Mouse (Mus musculus): ENCODE measurements around the gene Hsph1. TPM values are rescaled to one million over a fixed set of nuclear protein-coding genes. Genes with fewer than 3 reads are reported as not detected.

Gene Hsph1
- total RNA-seq, 2 experiments from 2014 or later, result 14.5 to 29.5 TPM

DNA sequence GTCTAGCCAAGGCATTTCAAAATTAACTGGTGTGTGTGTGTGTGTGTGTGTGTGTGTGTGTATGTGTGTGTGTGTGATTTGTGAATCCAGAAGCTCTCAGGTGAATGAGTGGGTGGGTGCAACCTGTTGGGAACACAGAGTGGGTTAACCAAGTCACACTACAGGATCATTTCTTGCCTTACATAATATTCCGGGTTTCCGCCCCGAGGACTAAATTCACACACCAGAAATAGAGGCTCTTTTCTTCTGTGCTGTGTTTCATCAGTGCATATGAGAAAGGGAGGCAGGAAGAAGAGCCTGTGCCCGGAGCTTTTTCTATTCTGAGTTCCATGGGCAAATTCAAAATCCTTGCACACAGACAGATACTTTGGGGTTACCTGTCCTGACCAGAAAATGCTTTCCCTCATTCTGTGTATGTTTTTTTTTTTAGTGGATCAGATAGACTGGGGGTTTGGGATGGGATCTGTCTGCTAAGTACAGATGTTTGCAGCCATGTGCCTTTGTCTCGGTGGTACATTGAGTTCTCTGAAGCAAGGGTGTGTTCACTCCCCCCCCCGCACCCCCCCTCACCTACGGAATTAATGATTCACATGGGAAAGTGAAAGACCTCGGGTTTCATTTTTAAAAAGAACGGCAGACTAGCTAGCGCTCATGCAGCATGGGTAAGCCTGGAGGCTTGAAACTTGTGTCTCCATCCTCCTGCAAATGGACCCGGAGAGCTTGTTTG lies 6.8 kb upstream of the Hsph1 start:
- no peak for ATAC-seq (ENCODE audit: poor library complexity, severe bottlenecking)

DNA sequence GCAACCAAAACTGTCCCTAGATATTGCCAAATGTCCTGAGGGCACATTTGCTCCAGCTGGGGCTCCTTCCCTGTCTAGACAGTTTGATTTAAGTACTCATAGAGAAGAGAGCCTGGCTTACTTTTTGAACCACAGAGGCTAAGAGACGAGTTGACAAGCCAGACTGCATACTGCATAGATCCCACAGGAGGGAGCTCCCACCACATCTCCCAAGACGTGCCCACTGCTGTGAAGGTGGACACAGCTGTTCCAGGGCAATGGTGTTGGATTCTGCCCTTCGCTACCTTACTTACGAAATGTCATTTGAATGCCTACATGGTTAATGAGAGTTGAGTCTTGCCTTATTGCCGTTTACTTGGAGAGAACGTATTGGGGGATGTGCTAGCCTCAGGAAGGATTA lies 6.2 kb upstream of the Hsph1 start:
- ATAC-seq (ENCODE audit: poor library complexity, severe bottlenecking), result no peak

- no peak for ATAC-seq (ENCODE audit: poor library complexity, severe bottlenecking)
Measured at GRCm38 (mm10) chr5:149641277-149641892, 5.2 kb upstream of the Hsph1 start.

DNA sequence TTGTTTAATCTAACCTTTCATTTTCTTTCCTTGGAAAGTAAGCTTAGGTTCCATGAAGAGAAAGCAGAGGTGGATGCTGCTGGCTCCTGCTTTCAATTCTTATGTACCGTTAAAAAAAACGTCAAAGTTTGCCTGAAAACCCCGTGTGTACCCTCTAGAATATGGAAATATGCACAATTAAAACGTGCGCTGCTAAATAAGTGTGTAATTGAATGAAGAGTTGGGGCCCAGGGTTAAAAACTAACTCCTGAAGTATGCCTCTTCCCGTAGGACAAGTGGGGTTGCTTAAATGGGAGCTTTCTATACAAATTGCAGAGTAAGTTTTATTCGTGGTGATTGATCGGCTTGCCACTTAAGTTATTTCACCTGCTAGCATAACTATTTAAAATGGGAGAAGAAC lies 1.1 kb upstream of the Hsph1 start:
- ATAC-seq (ENCODE audit: poor library complexity, severe bottlenecking), result no peak

DNA sequence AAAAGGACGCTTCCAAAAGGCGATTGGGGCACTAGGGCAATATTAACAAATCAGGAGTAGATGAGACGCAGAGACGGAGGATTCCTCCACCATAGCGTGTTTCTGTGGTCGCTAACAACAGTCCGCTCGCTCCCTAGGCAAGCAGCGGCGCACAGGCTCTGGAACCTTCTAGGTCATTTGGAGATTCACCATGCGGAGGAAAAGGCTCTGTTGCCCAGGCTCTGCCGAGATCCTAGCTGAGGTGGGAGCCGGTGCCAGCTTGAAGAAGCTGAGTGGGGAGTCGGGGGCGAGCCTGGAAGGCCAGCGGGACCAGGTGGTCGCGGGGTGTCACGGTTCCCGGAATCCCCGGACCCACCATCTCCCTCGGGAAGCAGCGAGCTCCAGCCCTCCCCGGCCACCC lies 620 bp downstream of the Hsph1 start:
- no peak for ATAC-seq (ENCODE audit: poor library complexity, severe bottlenecking)

DNA sequence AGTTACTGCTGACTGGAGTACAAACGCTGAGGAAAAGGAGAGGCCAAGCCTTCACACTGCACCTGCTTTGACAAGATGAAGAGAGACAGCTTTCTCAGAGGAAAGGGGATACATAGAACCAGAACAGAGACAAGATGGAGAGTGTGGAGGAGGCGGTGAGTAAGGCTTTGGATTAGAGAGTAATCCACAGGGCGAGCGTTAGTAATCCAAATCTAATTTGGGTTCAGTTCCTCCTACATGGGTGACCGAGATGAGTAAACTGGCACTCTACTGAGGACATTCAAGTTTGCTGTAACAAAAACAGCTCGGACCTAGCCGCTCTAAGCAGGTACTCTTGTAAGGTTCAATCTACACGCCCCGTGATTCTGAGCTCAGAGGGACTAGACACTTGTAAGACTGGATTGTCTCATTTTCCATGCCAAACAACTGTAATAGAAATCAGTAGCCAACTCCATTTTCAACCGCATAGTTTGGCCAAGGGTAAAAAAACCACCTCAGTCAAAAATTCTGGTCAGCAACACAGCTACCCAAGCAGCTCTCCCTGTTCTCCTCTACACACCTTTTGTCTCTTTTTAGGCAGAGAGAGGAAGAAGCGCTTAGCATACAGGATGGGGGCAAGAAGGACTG lies 1.7 kb downstream of the Hsph1 start:
- no peak for ATAC-seq (ENCODE audit: poor library complexity, severe bottlenecking)

DNA sequence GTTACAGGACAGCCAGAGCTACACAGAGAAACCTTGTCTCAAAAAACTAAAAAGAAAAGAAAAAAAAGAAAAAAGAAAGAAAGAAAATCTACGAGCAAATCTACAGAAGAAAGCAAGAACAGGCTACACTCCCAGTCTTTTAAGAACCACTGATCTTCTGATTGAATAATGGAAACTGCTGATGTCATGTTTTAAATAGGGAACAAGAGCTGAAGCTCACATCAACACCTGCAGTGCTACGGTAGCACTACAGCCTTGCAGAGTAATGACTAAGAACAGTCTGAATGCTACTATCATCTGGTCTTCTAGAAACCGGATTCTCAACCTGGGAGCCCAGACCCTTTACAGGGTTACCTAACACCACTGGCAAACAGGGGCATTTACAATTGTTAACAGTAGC lies 10.6 kb downstream of the Hsph1 start:
- ATAC-seq (ENCODE audit: poor library complexity, severe bottlenecking), result no peak

DNA sequence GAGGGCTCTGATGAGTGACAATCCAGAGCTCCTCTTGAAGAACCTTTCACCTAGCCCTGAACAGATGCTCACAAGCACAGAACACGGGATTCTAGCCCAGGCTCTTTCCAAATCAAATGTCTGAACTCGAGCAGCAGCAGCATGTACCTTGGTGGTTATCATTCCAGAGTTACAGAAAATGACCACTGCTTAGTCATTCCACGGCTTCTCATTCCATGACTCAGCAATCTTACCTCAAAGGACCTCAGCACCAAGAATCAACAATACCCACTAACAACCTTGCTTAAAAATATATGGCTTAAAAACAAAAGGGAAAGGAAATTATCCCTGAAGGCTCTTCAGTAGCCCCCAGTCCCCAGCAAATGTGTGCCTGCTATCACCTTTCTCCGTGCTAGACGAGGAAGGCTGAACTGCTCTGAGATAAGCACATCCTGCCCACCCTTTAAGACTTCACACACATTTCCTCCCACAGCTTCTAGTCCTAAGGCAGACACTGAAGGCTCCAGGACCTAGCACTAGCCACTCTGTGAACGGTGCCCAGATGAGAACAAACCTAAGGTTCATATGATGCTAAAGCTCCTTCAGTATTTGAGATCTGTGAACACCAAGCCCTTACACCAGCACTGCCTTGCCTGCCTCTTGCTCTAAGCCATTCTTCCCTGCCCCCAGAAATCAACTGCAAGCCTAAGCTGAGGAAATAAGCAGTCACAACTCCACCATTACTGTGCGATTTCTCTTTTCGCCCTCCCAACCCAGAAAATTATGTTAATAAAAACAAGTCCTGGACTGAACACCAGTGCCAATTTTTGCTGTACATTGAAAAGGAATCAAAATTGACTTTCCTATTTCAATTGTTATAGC lies 12.1 kb downstream of the Hsph1 start:
- ATAC-seq (ENCODE audit: poor library complexity, severe bottlenecking), result no peak

DNA sequence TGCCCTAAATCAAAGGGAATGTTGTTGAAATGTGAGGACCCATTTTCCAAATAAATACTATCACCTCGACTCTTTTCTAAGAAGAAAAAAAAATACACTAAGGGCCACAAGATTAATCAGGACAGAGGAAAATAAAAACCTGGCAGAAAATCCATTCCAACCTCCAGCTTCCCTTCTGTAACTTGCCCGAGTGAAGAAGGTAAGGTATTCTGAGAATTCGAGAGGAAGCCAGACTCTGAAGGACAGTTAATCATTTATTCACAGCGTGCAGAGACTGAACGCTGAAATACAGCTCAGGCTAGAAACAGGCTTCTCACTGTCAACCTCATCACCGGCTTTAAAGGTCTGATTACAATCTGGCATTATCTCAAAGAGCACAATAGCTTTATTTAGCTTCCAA lies 13.5 kb downstream of the Hsph1 start:
- ATAC-seq (ENCODE audit: poor library complexity, severe bottlenecking), result no peak

DNA sequence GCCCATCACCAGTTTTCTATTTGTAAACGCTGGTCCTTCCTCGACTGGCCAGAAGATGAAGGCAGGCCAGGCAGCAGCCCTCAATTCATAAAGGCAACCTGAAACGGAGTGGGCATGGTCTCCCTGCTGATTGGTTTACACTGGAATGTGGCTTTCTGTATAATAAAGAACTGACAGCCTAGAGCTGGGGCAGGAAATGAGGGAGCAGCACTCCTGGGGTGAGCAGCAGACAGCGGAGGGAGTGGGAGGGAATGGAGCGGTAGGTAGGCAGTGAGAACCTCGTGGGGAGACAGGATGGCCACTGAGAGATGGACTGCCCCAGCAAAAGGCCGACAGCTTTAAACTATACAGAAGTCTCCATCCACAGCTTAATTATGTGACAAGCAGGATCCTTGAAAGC lies 14.0 kb downstream of the Hsph1 start:
- no peak for ATAC-seq (ENCODE audit: poor library complexity, severe bottlenecking)

DNA sequence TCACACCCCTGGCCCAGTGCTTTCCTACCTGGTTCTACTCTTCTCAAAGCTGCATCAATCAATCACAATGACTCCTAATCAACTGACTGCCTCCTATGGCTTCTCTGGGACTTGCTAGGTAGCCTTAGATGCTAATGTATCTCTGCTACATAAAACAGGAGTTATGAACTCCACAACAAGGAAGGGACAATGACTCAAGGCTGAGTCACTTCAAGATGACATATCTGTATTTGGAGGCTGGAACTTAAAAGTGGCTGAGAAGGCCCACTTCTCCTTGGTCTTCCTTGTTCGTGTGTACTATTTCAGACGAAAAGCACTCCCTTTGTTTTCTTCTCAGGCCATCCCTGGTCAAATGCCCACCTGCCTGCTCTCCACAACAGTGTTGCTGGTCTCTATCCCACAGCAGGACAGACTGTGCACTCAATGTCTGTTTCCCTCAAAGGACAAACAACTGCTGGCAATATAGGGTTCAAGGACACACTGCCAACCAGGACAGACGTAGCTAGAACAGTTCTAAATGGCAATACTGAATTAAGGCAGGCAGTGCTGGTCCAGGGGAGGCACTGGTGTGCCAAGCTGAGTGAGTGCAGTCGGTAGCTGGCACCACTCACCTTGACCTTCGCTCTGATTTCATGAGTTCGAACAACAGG lies 18.3 kb downstream of the Hsph1 start:
- no peak for ATAC-seq (ENCODE audit: poor library complexity, severe bottlenecking)

DNA sequence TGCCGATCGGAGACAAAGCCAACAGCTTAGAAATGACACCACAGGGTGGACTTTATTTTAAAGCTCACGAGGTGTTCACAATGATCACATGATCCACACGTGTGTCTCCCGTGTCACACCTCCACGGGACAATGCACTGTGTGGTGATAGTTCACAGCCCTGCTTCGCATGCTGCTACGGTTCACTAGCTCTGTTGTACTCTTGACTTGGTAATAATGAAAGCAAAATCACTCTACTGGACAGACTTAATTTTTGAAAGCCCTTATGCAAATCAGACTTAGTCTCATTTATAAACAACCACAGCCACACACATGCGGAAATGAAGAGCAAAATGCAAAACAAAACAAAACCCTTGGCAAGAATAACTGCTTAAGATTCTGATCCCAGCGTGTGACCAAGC lies 19.4 kb downstream of the Hsph1 start:
- ATAC-seq (ENCODE audit: poor library complexity, severe bottlenecking), result no peak

GRCm38 (mm10) chr5:149616138-149616537 lies 20.0 kb downstream of the Hsph1 start:
- no peak for ATAC-seq (ENCODE audit: poor library complexity, severe bottlenecking)

- ATAC-seq (ENCODE audit: poor library complexity, severe bottlenecking), result no peak
Measured at GRCm38 (mm10) chr5:149612740-149613139, 23.4 kb downstream of the Hsph1 start.

DNA sequence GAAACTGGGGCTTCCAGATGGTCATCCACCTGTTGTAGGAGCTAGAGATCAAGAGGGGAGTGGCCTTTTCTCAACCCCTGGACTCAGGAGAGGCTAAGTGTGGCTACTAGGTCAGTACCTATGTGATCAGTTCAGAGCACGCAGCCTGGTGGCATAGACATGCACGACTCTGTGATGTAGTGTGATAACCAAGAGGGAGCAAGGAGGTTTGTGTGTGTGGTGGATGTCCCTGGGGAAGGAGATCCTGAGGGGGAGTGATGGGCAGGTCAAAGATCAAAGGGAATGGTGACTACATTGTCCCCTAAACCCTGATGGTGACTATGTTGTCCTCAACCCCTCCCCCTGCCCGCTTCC lies 24.0 kb downstream of the Hsph1 start:
- ATAC-seq (ENCODE audit: poor library complexity, severe bottlenecking), result no peak

GRCm38 (mm10) chr5:149611476-149612164 lies 24.6 kb downstream of the Hsph1 start:
- no peak for ATAC-seq (ENCODE audit: poor library complexity, severe bottlenecking)

DNA sequence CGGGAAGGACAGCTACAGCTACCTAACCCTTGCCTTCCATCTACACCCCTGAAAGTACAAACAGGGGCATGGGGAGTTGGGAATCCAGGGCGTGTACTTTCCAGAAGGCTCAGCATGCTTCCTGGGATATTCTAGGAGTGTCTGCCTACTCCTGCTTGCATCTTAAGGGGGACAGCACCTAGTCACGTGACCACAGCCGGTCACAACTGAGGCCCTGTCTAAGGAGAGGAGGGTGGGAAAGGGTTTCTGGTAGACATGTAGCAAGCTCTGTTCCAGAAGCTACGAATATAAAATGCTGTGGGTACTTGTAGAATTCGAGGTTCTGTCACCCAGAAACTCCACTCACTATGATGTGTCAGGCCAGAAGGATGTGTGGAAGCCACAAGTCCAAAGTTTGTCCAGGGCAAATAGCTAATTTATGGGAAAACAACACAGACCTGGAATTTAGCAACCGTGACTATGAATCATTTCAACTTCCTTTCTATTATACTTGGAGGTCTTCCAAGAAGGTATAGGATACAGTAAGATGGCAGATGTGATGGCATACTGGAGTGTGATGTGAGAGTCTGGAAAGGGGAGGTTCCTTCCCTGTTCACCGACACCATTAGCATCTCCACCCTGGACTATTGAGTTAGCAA lies 29.0 kb downstream of the Hsph1 start:
- no peak for ATAC-seq (ENCODE audit: poor library complexity, severe bottlenecking)

GRCm38 (mm10) chr5:149603241-149603640 lies 32.9 kb downstream of the Hsph1 start:
- no peak for ATAC-seq (ENCODE audit: poor library complexity, severe bottlenecking)

- no peak for ATAC-seq (ENCODE audit: poor library complexity, severe bottlenecking)
Measured at GRCm38 (mm10) chr5:149601996-149602395, 34.2 kb downstream of the Hsph1 start.

- no peak for ATAC-seq (ENCODE audit: poor library complexity, severe bottlenecking)
Measured at GRCm38 (mm10) chr5:149597351-149597750, 38.8 kb downstream of the Hsph1 start.

Data from megakaryocyte, adult 5-6 weeks (primary cell).